15 mouse cellular contexts compared by ENCODE assay signal in the genomic region with DNA sequence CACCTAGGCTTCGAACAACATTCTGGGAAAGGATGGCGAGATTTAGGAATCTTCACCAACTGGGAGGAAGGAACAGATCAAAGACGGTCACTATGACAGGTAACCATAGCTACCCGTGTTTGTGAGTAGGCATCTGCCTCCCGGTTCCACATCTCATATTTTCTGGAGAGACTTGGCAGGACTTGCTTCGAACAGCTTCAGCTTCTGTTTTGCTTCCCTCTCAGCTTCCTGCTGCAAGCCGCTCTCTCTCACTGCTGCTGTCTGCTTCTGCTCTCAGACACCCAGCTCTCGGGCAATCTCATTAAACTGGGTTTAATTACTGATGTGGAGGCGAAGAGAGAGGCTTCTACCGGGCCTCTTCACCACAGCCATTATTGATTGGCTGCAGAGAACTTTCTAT.
DNase-seq lines count a peak whose midpoint lies in the region; ATAC-seq lines count a peak whose summit lies in the region.
"Had no signal": no experiment of that assay in that cellular context is flagged by ENCODE, and none has a peak within 500 bp of the region (broad histone marks: within the 10 kb centered on the region; RNA-seq: fewer than 3 reads in every experiment).

No protein-coding gene starts in this region.

- no peak for DNase-seq in frontal cortex, postnatal 25 days (ENCODE audit: low spot score in 2 of 2)
- DNase-seq in right cerebral cortex, adult 18-20 months = peak; percentile 41
- no peak for DNase-seq in right cerebral cortex, postnatal 4 days
- peak; percentile 51 to 75 for DNase-seq in left cerebral cortex, postnatal 25 days (ENCODE audit: low spot score in 2 of 2)
- DNase-seq in telencephalon, adult 2 months (ENCODE audit: low read depth, low spot score) = peak; percentile 59
- DNase-seq in retina, embryonic 14.5 days (ENCODE audit: low spot score) = no peak
- no peak for DNase-seq in ovary, postnatal 10 days (ENCODE audit: low spot score)
- DNase-seq: cerebellum, adult 11 months; gastrocnemius, postnatal 10 days; heart, postnatal 14 days; lung, embryonic 14.5 days; retina, postnatal 1 day; thymus, adult 2 months had no signal

- intact Hi-C loops in left cerebral cortex, postnatal 25 days (cut with DNase I) = no loop called here

- ATAC-seq in frontal cortex, adult (ENCODE audit: low TSS enrichment) = peak; percentile 90
- ATAC-seq: inflammation-experienced regulatory T-cells, adult 6 months had no signal

Comparison
In these comparisons a context has a peak if more than half of its experiments do, and no peak if none do; other contexts are left out.
1. DNase-seq: peak in right cerebral cortex, adult 18-20 months (single experiment), left cerebral cortex, postnatal 25 days (2 of 2) and telencephalon, adult 2 months (single experiment); none in frontal cortex, postnatal 25 days (0 of 2), right cerebral cortex, postnatal 4 days (single experiment), retina, embryonic 14.5 days (single experiment) and ovary, postnatal 10 days (single experiment).